Mouse (Mus musculus): ENCODE data around the gene Nckap5l.

- no peak for TF ChIP-seq GATA1 (IDR thresholded peaks at IDR 0.05; ENCODE audit: borderline replicate concordance, low read length)
- TF ChIP-seq FLI1 (IDR thresholded peaks at IDR 0.05; ENCODE audit: low read length) = no peak
Measured at GRCm38 (mm10) chr15:99397622-99398021, 59.9 kb downstream of the Nckap5l start.
